Mouse (Mus musculus): ENCODE data around the gene Plekhg6.
A peak's percentile ranks its signal among the peaks of the same experiment; 100 is the strongest.

The Plekhg6 gene

DNA sequence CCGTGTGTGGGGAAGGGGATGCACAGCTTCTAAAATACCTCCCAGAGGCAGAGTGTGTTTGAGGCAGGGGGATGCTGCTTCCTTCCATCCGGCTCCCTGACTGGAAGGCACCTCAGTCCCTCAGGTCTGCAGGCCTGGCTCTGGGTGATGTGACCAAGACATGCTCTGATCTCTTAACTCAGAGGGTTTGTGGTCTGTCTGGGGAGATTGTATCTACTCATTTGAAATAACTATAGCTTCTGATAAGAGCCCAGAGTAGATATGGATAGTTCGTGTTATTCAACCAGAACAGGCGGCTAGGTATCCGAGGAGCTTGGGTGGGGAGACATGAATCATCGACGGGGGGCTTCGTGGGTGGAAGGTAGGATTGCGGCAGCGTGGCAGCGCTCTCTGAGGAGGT lies 27.4 kb downstream of the Plekhg6 start:
- DNase-seq = no peak

DNA sequence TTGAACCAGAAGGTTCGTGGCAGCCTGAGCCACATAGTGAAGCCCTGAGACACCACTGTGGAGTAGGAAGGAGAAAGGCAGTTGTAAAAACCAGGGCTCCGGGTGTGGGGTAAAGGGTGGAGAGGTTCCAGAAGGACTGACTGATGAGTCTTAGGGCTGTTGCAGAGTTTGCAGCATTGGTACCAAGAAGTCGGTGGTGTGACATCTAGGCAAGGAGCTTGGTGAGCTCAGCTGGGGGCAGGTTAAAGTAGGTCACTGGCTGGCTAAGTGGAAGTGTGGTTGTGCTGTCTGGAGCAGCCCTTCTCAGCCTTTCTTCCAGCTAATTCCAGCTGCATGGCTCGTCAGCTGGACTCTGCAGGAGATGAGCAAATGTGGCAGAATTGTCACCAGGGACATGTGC lies 27.8 kb downstream of the Plekhg6 start:
- DNase-seq = no peak

DNA sequence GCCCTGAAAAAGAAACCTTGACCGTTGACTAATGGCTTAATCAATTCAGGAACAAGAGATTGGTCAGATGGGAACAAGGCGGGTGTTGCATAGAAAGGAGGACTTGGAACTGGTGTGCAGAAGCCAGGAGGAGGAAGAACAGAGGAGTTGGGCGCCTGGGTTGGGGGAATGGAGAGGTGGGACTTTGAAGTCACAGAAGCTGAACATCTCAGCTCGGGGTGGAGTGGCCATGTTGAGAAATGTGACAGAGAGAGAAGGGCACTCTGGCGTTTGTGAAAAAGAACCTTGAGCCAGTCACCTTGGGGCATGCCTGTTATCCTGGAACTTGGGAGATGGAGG lies 28.6 kb downstream of the Plekhg6 start:
- DNase-seq = no peak

DNA sequence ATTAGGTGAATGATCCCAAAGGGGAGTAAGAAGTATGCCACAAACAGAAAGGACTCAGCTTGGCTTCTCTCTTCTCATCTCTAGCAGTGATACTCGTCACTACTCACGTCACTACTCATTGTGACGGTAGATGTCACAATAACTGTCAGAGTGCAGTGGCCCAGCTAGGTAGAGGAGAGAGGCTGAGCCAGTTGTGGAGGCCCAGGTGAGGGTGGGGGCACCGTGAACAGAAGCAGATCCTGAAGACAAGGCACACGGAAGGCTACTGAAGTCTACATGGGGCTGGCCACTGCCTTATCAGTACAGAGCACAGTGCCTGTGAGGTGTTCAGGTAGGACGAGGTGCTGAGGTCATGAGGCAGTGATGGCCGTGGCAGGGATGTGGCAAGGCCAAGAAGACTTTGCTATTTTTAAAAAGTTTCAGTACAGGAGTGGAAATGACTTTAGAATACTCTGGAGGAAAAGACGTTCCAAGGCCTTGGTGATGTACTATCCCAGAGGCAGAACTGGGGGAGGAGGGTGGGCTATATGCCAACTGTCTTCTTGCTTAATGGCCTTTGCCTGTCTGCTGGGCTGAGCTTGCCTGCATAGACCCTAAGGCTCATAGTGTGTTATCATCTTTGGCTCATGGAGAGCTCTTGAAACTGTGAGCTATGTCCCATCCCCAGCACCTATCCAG lies 29.1 kb downstream of the Plekhg6 start:
- DNase-seq = no peak

DNA sequence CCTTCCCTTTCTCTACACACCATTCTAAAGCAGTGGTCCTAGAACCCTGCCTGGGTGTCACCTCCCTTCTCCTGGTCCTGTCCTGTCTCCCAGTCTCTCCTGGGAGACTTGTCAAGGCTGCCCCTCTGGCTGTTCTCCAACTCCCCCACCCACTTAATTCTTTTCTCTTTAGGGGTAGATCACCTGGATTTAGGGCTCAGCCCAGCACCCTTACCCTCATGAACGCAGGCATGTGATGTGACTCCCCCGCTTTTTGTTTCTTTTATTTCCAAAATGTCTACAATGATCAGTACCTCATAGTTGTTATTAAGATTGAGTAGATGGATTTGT lies 29.6 kb downstream of the Plekhg6 start:
- DNase-seq = no peak

DNA sequence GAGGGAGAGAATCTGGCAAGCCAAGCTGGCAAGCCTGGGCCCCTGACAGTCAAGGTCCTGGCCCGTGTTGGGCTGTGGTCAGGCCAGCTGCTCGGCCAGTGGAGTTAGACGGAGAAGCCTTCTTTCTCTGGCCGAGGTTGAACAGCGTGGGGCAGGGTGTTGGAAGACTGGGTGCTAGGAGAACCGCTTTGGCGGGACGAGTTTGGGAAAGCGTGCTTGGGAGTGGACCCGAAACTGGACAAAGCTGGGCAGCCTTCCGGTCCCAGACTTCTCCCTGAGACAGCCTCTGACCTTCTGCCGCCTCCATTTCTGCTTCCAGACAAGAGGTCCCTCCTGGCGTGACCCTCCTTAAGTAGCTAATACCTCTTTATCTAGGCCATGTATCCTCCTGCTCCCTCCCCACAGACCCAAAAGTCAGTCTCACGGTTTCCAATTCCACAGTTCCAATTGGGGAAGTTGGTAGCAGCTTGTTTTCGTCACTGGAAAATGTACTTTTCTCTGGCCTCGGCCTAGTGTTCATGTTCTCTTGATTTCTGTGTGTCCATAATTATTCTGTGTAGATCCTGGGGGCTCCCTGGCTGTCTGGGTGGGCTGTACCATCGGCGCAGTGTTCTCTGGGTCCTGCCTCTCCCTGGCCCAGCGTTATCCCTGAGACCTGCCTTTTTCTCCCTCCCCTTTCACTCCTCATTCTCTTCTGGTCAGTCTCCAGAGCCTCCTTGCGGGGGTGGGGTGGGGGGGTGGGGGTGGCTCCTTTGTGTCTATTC lies 30.2 kb downstream of the Plekhg6 start:
- no peak for DNase-seq

DNA sequence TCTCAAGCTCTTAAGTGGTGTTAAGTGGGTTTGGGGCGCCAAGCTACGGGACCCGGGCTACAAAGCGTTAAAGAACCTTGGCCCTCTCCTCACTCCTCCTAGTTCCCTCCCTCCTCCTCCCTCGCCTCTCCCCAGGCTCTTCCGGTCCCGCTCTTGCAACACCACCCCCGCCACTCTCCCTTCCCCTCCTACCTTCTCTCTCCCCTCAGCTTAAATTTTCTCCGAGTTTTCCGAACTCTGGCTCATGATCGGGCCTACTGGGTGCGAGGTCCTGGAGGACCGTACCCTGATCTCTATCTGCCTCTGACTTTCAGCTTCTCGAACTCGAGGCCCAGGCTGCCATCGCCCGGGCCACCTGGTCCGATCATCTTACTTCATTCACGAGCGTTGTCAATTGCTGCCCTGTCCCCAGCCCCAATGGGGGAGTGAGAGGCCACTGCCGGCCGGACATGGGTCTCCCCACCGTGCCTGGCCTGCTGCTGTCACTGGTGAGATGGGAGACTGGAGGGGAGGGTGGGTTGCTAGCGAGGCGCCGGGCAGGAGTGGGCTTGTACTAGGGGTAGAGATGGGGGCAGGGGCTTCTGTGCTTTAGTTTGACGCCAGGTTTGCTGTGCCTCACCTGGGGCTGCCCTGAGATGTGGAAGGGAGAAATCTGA lies 30.9 kb downstream of the Plekhg6 start:
- DNase-seq = no peak

DNA sequence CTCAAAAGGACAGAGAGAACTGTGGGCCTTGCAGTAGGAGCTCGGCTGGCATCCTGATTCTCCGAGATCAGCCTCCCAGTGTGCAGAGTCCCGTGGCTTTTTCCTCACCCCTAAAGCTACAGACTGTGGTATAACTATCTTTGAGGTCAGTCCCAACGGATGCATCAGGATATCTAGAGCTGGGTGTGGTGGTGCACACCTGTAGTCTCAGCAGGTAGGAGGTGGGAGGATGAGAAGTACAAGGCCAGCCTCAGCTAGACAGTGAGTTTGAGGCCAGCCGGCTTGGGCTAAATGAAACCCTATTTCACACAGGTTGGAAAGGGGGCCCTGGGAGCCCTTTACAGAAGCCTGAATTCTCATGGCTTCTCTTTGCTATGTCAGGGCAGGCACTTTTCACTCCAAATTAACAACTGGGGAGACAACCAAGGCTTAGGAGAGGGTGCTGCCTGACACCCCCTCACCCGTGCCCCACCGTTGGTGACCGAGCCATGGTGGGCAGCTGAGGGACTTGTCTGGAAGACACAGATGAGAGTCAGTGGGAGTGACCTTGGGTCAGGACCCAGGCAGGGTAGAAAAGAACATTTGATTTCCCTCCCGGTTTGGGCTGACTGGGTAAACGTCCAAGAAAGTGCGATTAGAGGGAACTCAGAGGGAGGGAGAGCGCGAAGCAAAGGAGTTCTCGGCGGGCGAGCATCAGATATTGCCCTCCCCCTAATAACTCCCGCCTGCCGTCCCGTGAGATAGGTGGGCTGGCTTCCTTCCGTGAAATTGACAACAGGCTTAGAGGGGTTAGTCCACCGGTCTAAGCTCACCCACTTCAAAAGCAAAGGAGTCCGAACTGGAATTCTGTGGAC lies 31.6 kb downstream of the Plekhg6 start, which contains the start of gene Tnfrsf1a:
TSS of gene Tnfrsf1a (plus strand) at position 642 of the 854 bp plus-strand sequence.
- DNase-seq = no peak

DNA sequence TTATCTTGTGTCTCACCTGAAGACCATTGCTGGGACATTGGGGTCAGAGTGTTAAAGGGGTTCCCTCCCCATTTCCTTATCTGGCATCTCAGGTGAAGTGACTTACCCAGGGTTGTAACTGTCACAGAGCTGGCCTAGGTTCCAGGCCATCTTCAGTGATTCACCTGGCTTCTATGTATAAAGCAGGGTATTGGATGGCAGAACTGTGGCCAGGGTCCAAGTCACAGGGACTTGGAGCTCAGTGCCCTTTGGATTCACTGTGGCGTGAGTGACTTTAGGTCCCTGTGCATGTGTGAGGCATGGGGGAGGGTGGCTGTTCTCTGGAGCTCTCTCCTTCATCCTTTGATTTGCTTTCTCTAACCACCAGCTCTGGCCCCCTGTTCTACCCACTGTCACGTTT lies 34.6 kb downstream of the Plekhg6 start:
- no peak for DNase-seq

DNA sequence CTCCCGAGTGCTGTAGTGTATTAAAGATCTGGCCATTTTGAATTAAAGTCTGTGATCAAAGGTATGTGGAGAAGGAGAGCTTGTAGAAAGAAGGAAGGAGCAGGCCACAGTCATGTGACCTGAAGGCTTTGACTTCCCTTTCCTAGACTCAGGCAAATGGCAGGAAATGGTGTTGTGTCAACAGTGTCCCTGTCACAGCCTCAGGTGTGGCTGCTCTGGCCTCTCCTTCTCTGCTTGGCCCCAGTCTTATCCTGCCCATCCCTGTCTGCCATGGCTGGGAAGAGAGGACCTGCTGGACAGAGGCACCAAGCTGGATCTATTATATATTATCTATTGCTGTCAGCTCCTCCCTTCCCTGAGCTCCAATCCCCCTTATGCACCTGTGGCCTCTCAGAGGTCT lies 35.0 kb downstream of the Plekhg6 start:
- DNase-seq = no peak

DNA sequence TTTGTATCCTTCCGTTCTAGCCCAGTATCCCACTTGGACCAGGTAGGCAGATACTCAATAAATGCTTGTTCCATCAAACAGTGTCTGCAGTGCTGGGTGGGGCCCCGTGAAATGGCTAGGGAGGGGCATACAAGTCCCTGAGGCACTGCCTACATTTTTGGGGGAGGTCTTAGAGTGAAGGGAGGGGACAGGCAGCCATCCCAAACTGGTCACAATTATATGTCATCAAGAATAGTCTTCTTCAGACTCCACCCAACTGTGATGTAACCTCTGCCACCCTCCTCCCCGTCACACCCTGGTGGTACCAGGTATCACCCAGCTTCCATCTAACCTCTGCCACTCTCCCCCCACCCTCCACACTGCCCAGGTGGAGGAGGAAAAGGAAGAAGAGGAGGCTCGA lies 35.7 kb downstream of the Plekhg6 start:
- no peak for DNase-seq

DNA sequence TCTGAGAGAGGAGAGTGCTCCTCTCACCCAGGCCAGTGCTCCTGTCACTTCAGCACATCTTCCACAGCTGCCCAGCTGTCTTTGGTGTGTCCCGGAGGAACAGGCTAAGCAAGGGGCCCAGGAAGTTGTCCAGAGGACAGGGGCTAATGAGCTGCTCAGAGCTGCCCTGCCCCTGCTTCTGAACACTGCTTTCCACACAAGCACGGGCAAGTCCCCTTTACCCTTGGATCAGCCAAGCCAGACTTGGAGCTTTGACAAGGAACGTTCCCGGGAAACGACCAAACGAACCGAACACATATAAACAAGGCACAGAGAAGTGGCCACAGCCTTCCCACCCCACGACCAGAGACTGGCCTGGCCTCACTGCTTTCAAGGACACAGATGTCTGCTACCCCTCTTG lies 36.5 kb downstream of the Plekhg6 start:
- no peak for DNase-seq

DNA sequence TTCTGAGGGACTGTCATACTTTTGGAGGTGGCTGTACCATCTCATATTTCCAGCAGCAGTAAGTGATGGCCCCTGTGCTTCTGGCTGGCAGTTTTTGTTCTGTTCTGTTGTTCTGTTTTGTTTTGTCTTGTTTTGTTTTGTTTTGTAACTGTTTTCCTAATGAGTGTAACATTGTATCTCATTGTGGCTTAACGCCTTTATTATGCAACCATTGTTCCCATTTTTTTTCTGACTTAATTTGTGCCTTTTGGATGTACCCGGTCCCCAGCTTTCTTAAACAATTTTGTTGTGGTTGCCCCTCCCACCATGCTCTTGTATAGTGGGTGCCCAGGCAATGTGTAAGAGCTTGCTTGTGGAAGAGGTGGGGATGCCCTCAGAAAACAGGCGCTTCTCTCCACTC lies 38.4 kb downstream of the Plekhg6 start:
- DNase-seq = no peak

DNA sequence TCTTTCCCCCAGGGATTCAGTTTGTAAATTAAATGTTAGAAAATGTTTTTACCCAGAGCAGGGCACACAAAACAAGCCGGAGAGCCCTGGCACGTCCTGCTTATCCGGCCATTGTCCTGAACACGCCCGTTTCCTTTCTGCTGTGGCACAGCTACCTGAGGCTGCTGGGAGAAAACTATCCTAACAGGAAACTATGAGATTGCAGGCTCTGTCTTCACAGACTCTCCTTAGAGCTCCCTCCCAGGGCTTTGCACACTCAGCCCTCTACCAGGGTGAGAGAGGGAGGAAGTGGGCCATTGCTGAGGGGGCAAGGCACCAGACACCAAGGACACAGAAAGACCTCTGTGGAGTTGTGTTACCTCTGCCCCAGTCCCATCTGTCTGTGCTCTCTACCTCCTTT lies 40.3 kb downstream of the Plekhg6 start:
- no peak for DNase-seq

DNA sequence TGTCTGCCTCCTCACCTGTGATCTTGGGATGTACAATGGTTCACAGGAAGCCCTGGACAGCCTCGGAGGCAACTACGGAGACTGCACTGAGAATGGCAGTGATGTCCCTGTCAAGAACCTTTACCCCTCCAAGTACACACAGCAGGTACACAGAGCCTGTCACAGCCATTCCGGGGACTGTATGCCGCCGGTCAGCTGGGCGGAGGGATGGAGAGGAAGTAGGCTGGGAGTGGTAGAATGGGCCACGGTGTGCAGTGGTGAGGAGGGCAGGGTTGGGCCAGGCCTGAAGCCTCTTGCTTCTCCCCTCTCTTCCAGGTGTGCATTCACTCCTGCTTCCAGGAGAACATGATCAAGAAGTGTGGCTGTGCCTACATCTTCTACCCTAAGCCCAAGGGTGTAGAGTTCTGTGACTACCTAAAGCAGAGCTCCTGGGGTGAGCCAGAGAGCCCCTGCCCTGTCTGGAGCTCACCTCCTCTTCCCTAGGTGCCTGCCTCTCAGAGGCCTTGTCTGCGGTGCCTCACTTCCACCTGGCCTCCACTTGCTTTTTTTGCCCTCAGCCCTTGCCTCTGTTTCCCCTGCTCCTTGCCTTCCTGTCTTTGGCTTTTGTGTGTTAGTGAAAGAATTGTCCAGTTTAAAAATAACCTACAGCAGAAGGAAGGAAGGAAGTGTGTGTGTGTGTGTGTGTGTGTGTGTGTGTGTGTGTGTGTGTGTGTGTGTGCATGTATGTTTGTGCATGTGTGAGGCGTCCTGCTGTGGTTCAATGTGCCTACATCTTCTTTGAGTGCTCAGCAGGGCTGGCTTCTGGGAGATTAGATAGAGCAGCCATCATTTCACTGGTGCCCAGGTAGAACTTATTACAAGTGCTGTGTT lies 41.6 kb downstream of the Plekhg6 start:
- DNase-seq = no peak

DNA sequence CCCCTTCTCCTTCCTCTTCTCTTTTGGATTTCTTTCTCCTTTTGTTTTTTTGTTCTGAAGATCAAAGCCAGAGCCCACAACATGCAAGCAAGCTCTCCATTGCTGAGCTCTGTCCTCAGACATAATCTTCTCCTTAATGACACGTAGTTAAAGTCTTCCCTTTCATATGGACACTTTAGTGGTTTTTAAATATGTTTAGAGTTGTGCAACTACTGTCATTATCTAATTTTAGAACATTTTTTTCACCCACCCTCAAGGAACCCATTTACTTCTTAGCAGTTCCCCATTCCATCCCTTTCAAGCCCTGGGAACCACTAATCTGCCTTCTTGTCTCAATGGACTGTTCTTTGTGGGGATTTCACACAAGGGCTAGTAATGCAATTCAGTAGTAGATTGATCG lies 46.2 kb downstream of the Plekhg6 start:
- no peak for DNase-seq

DNA sequence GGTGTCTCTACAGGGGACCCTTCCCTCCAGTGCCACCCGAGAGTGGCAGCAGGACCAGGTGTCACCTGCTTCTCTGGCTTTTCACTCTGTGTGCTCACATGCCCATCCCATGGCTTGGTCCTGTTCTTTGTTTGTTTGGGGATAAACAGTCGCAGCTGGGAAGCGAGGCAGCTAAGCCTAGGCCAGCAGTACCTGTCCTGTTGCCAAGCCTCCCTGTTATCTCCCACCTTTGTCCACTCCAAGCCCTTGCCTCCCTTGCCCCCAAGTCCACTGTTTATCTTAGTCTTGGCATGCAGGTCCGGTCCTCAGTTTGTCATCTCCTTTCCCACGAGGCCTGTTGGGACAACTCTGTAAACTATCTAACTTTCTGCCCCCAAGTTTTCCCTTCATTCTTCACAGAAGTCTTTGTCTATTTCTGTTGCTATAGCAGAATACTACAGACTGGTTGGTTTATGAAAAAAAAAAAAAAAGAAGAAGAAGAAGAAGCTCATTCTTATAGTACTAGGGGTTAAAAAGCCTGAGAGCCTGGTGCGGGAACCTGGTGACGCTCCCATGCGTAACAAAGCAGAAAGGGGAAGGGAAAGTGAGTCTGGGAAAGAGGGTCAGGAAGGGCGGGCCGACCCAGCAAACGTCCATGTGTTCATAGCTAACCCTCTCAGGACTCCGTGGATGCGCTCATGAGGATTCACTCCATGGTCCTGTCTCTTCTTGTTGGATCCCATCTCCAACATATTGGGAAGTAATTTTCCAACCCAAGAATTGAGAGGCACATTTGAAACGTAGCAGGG lies 47.3 kb downstream of the Plekhg6 start:
- no peak for DNase-seq

DNA sequence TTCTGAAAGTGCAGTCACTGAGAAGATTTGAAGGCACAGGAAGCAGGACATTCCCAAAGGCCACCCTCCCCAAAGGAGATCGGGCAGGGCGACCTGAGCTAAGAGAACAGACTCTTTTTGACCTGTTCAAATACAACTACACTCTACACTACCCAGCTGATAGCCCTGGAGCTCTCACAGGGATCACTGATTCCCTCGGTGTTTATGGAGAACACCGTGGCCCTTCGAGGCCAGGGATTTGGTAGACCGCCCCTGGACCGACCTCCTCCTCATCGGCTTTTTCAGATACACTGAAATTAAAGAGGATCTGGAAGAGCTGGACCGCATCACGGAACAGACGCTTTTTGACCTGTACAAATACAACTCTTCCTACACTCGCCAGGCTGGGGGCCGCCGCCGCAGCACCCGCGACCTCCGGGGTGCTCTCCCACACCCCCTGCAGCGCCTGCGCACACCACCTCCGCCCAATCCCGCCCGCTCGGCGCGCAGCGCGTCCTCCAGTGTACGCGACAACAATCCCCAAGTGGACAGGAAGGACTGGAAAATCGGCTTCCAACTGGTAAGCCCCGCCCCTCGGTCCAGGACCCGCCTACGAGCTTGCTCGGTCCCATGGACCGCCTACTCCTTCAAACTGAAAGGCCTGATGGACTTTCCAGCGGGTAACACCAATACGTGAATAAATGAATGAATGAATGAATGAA lies 49.8 kb downstream of the Plekhg6 start:
- DNase-seq = peak; percentile 25

DNA sequence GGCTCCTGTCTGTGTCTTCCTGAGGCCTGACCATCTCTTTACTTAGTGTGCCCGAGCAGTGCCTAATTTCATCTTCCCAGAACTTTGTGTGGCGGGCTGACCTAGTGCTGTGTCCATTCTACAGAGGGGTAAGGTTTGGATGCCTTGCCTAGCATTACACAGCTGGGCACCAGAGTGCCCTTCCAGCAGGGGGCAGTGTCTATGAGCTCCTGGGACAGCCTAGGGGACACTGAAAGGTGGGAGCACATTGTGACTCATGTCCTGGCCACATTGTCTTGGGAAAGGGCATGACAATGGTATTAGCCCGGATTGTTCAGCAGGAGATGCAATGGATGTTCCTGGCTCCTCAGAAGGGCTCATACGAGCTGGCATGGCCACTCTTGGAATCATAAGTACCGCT lies 52.4 kb downstream of the Plekhg6 start:
- no peak for DNase-seq

DNA sequence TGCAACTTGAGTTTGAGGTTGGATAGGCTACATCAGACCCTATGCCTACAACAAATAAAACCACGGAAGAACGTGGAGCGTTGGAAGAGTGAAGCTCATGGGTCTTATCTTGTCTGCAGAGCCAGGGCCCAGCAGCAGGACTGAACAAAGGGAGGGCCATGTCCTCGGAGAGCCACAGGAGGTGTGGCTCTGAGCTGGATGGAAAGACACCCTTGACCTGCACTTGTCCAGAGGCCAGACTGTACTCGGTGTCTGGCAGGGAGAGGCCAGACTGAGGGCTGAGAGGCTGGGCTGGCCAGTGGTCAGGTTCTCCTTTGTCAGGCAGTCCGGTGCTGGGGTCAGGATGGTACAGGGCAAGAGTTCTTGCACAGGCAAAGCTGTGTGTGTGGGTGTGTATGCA lies 55.3 kb downstream of the Plekhg6 start:
- no peak for DNase-seq

DNA sequence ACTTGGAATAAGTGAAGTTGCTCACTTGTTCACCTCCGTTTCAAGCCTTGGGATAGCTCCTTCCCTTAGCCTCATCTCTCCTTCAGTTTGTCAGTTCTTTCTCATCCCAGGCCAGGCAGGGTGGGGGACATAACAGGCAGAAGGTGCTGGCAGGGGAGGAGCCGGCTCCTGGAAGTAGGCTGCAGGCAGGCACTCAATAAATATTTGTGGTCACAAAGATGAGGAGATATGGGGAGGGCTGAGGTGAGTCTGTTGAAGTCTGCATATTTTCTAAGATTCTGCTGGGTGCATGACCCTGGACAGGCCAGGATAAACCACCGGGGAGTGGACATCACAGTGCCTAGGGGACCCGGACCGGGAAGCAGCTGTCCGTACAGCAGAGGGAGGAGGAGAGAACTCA lies 57.0 kb downstream of the Plekhg6 start:
- no peak for DNase-seq
